Mouse (Mus musculus) liver, adult 2 months (tissue): ENCODE measurements around the gene Itprid1.

Source experiments
- CTCF ChIP-seq: fragments of 200-500 bp; IDR thresholded peaks from 2 replicates; pipeline ENCODE4 v1.5.1; 2011; ENCODE audit warnings: low read depth, low read length, control low read depth
- POLR2A ChIP-seq: fragments of 200-500 bp; IDR thresholded peaks from 2 replicates; pipeline ENCODE4 v1.6.1; 2011; ENCODE audit warnings: low read length, control low read depth; ENCODE audit not compliant: insufficient read depth; ENCODE audit errors: extremely low read depth

DNA sequence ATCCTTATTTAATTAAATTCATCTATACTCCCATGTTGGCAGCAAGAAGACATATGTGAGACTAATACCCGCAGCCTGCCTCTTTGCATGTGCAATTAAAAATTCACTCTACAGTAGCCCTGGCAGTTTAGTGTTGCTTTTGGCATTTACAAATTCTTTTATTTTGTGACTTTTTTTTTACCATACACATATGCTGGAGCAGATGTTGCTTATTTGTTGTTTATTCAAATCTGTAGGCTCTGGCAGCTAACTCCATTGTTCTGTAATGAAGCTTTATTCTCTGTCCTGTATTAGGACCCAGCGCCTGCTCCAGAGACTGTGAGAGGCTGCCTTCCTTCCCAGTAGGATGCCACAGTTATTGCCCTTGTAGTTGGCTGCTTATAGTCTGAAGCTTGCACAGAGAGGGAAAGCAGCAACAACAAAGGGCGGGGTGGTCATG lies 83.6 kb downstream of the Itprid1 start:
- TF ChIP-seq CTCF = no peak
- TF ChIP-seq POLR2A = no peak
